Mouse (Mus musculus) kidney, adult 2 months (tissue): ENCODE results near the gene Hck.

ENCODE experiments used
- CTCF ChIP-seq: fragments of 200-500 bp; conservative IDR thresholded peaks from 2 replicates; pipeline ENCODE4 v1.5.1; 2011; ENCODE audit warnings: low read depth, mild to moderate bottlenecking, control low read depth, low read length, moderate library complexity, mixed read lengths; ENCODE audit not compliant: insufficient read depth, insufficient read length
- POLR2A ChIP-seq: fragments of 200-500 bp; IDR thresholded peaks from one replicate; pipeline ENCODE4 v1.6.1; 2011; ENCODE audit warnings: low read depth, low read length, control low read depth

GRCm38 (mm10) chr2:153170490-153171224 is 62.4 kb downstream of the Hck start:
- no peak for TF ChIP-seq POLR2A
- no peak for TF ChIP-seq CTCF
